Mouse (Mus musculus) stomach, embryonic 14.5 days (tissue): Measurements from ENCODE around the gene Plch1. TPM values are rescaled to one million over a fixed set of nuclear protein-coding genes. Genes with fewer than 3 reads are reported as not detected.

Experiments used
- ATAC-seq: fragments of 200-750 bp; cut with Nextera tagmentation; 2 replicates; pipeline ENCODE4 v1.8.0; 2017; ENCODE audit warnings: low read depth, moderate TSS enrichment; ENCODE audit not compliant: insufficient number of reproducible peaks, insufficient read depth, low FRiP score
- H3K27ac ChIP-seq: fragments of 300-500 bp; sonication (generic); 2 replicates; pipeline ENCODE4 v1.5.1; 2014; ENCODE audit warnings: mild to moderate bottlenecking, low read length, moderate library complexity, mixed read lengths
- H3K27me3 ChIP-seq: fragments of 300-500 bp; sonication (generic); 2 replicates; pipeline ENCODE4 v1.6.1; 2014; ENCODE audit warnings: low read length, control low read depth, mixed read lengths; ENCODE audit not compliant: control insufficient read depth, insufficient read depth
- H3K36me3 ChIP-seq: fragments of 300-500 bp; sonication (generic); 2 replicates; pipeline ENCODE4 v1.6.1; 2014; ENCODE audit warnings: mild to moderate bottlenecking, control low read depth, low read length, moderate library complexity, mixed read lengths; ENCODE audit not compliant: control insufficient read depth, insufficient read depth
- H3K4me1 ChIP-seq: fragments of 300-500 bp; sonication (generic); 2 replicates; pipeline ENCODE4 v1.6.1; 2014; ENCODE audit warnings: low read length, control low read depth, mixed read lengths; ENCODE audit not compliant: control insufficient read depth, insufficient read depth
- H3K4me2 ChIP-seq: fragments of 300-500 bp; sonication (generic); replicated peaks from 2 replicates; pipeline ENCODE4 v1.6.1; 2014; ENCODE audit warnings: low read depth, low read length, control low read depth
- H3K4me3 ChIP-seq: fragments of 300-500 bp; sonication (generic); 2 replicates; pipeline ENCODE4 v1.5.1; 2014; ENCODE audit warnings: low read depth, low read length, control low read depth
- H3K9ac ChIP-seq: fragments of 300-500 bp; sonication (generic); replicated peaks from 2 replicates; pipeline ENCODE4 v1.6.1; 2014; ENCODE audit warnings: low read depth, mild to moderate bottlenecking, control low read depth, low read length, moderate library complexity, mixed read lengths
- H3K9me3 ChIP-seq: fragments of 300-500 bp; sonication (generic); 2 replicates; pipeline ENCODE4 v1.6.1; 2016; ENCODE audit warnings: low read depth, low read length, control low read depth; ENCODE audit not compliant: control insufficient read depth
- WGBS: fragments of 180-500 bp; shearing (Covaris S2); extraction: QIAGEN DNeasy Blood & Tissue Kit; methylation state at CpG from one replicate; pipeline ENCODE4 v1.1.7; 2014; 5-methylcytosine and 5-hydroxymethylcytosine counted together
- polyA plus RNA-seq: library from polyadenylated mRNA; unstranded; fragments of >200 nt; fragmentation: Nextera tagmentation; extraction: Ambion mirVana; gene quantifications from 2 replicates; pipeline ENCODE4 v1.2.1, GENCODE M21; 2014

The Plch1 gene
- polyA plus RNA-seq, 1 experiment from 2014 or later: 11.6 TPM

- Histone ChIP-seq H3K9me3 (no peaks in the 10 kb centered on the region), H3K4me2 (no peak overlapping the region), H3K27ac (no peak overlapping the region), H3K4me3 (no peak overlapping the region), H3K36me3 (no peaks in the 10 kb centered on the region), H3K4me1 (no peaks in the 10 kb centered on the region), H3K9ac (no peak overlapping the region), H3K27me3 (no peaks in the 10 kb centered on the region)
- WGBS: 40% methylated on average over 4 of the region's 4 CpGs
- ATAC-seq: no peak
Observed at GRCm38 (mm10) chr3:63878995-63879666, 20.1 kb downstream of the Plch1 start.

- 44% methylated on average over 1 of the region's 1 CpGs for WGBS
- ATAC-seq: no peak
- Histone ChIP-seq H3K4me3 (no peak overlapping the region), H3K27ac (no peak overlapping the region), H3K36me3 (no peaks in the 10 kb centered on the region), H3K4me2 (no peak overlapping the region), H3K9ac (no peak overlapping the region), H3K27me3 (no peaks in the 10 kb centered on the region), H3K9me3 (no peaks in the 10 kb centered on the region), H3K4me1 (no peaks in the 10 kb centered on the region)
Observed at GRCm38 (mm10) chr3:63872818-63873217, 26.5 kb downstream of the Plch1 start.

DNA sequence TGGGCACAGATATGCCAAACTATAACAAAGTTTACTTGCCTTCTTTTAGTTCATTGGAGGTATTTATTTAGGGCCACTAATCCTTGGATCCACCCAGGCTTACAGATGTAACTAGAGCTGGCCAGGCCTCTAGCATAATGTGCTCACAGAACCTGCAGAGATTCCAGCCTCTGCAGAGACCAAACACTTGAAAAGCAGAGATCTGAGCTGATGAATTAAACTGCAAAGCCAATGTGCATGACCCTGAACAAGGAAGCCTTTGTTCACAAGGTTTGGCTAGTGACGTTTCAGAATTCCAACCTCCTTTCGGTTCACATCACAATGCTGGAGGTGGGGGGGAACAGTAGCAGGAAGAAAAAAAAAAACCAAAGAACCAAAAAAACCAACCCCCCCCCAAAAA, 28.0 kb downstream of the Plch1 start:
- H3K36me3 ChIP-seq: no peaks in the 10 kb centered on the region
- H3K4me1 ChIP-seq: no peaks in the 10 kb centered on the region
- no peak overlapping the region for H3K4me3 ChIP-seq
- 43% methylated on average over 2 of the region's 2 CpGs for WGBS
- H3K4me2 ChIP-seq: no peak overlapping the region
- no peaks in the 10 kb centered on the region for H3K9me3 ChIP-seq
- H3K27ac ChIP-seq: no peak overlapping the region
- no peaks in the 10 kb centered on the region for H3K27me3 ChIP-seq
- no peak overlapping the region for H3K9ac ChIP-seq
- ATAC-seq: no peak

DNA sequence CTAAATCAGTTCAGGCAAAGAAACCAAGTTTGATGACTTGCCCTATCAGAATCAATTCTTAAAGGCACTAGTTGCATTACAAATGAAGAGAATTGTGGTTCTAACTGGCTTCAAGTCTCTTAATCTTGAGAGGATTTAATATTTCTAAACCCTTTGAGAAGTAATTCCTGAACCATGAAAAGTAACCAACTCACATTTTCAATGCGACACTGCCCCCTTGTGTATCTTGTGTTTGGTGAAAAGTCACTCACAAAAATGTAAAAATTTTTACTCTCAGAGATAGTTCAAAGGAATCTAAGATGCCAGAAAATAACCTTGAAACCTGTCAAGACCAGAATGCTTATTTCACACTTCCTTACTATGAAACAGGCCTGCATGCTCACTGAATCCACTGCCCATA, 31.0 kb downstream of the Plch1 start:
- H3K4me1 ChIP-seq: no peaks in the 10 kb centered on the region
- H3K9me3 ChIP-seq: no peaks in the 10 kb centered on the region
- H3K4me3 ChIP-seq: no peak overlapping the region
- WGBS: 57% methylated on average over 1 of the region's 1 CpGs
- H3K4me2 ChIP-seq: no peak overlapping the region
- H3K27ac ChIP-seq: no peak overlapping the region
- H3K27me3 ChIP-seq: no peaks in the 10 kb centered on the region
- no peak overlapping the region for H3K9ac ChIP-seq
- no peaks in the 10 kb centered on the region for H3K36me3 ChIP-seq
- no peak for ATAC-seq

GRCm38 (mm10) chr3:63865069-63865468, 34.2 kb downstream of the Plch1 start:
- no peaks in the 10 kb centered on the region for H3K4me1 ChIP-seq
- no peak overlapping the region for H3K4me3 ChIP-seq
- no peak overlapping the region for H3K4me2 ChIP-seq
- H3K27me3 ChIP-seq: no peaks in the 10 kb centered on the region
- no peak overlapping the region for H3K27ac ChIP-seq
- WGBS: 69% methylated on average over 2 of the region's 2 CpGs
- H3K36me3 ChIP-seq: no peaks in the 10 kb centered on the region
- no peak for ATAC-seq
- H3K9ac ChIP-seq: no peak overlapping the region
- no peaks in the 10 kb centered on the region for H3K9me3 ChIP-seq

- Histone ChIP-seq H3K36me3 (no peaks in the 10 kb centered on the region), H3K4me1 (no peaks in the 10 kb centered on the region), H3K9ac (no peak overlapping the region), H3K4me2 (no peak overlapping the region), H3K27ac (no peak overlapping the region), H3K4me3 (no peak overlapping the region), H3K27me3 (no peaks in the 10 kb centered on the region), H3K9me3 (no peaks in the 10 kb centered on the region)
- no peak for ATAC-seq
- 81% methylated on average over 10 of the region's 10 CpGs for WGBS
Observed at GRCm38 (mm10) chr3:63862716-63863115, 36.6 kb downstream of the Plch1 start.

DNA sequence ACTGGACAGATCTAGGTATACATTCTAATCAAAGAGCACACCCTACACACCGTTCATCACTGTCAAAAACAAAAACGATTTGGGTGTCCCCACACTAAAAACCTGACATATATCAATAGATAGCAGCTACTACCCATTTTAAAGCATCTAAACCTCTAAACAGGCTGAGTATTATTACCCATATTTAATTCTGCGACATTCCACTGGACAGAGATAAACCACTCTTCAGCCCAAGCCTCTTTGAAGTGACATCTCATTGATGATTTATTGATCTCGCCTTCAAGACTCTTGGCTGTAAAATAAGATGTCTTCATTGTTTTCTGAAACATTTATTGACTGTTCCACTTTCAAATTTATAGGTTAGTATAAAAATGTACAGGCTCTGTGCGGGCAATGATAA, 46.4 kb downstream of the Plch1 start:
- Histone ChIP-seq H3K27ac (no peak overlapping the region), H3K4me3 (no peak overlapping the region), H3K9me3 (no peaks in the 10 kb centered on the region), H3K4me2 (no peak overlapping the region), H3K4me1 (no peaks in the 10 kb centered on the region), H3K9ac (no peak overlapping the region), H3K36me3 (no peaks in the 10 kb centered on the region), H3K27me3 (no peaks in the 10 kb centered on the region)
- ATAC-seq: no peak
- WGBS: 53% methylated on average over 5 of the region's 5 CpGs

DNA sequence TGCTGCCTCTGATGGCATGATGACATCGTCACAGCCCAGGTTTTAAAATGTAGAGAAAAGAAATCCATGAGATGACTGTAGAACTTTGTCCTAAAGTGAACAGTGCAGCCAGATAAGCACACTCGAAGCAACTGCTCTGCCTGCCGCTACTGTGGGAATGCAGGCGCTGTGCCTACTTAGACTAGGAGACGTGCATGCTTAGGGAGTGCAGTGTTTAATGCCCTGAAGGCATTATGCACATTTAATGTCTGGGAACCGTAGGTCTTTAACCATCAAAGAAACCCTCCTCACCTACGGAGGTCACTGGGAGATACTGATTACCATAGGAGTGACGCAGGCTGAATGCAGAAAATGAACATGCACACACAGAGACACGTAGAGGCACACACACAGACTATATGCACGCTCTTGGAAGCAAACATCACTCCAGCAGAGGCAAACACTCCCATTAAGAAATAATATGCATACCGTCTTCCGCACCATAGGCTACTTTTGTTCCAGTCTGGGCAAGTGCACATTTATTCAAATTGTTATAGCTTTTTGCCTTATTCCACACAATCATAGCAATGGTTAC, 48.1 kb downstream of the Plch1 start:
- WGBS: 65% methylated on average over 12 of the region's 12 CpGs
- Histone ChIP-seq H3K9ac (no peak overlapping the region), H3K4me2 (no peak overlapping the region), H3K27me3 (no peaks in the 10 kb centered on the region), H3K9me3 (no peaks in the 10 kb centered on the region), H3K4me3 (no peak overlapping the region), H3K36me3 (no peaks in the 10 kb centered on the region), H3K27ac (no peak overlapping the region), H3K4me1 (no peaks in the 10 kb centered on the region)
- ATAC-seq: no peak
